Mouse (Mus musculus): ENCODE data around the gene Zg16. TPM values are rescaled to one million over a fixed set of nuclear protein-coding genes. Genes with fewer than 3 reads are reported as not detected.

The Zg16 gene
- polyA plus RNA-seq, 1 experiment from 2014 or later, result not detected

DNA sequence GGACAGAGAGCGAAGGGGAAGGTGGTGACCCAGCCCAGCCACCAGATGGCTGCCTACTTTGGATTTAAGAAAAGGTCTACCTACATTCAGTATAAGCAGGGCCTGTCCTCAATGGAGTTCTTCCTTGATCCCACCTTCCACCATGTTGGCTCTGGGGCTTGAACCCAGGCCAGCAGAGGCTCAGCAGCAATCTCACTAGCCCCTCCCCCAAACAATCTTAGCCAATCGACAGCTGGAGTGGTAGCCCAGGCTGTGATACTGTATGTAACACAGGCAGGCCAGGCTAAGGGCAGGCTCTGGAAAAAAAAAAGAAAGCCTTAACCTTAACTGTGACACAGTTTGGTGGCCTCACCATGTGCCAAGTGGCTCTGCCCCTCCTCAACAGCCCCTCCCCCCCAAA is 75.4 kb downstream of the Zg16 start:
- Histone ChIP-seq H3K27me3 (ENCODE audit: control insufficient read depth, insufficient read depth, low read length) (no peaks in the 10 kb centered on the region), H3K9me3 (ENCODE audit: control insufficient read depth, low read length) (no peaks in the 10 kb centered on the region), H3K4me2 (ENCODE audit: low read length) (no peak overlapping the region), H3K27ac (replicated peaks; ENCODE audit: low read depth, low read length) (no peak overlapping the region), H3K9ac (replicated peaks; ENCODE audit: low read length) (no peak overlapping the region), H3K4me1 (ENCODE audit: control insufficient read depth, insufficient read depth, low read length) (peaks cover 10% of the 10 kb centered on the region), H3K36me3 (ENCODE audit: control insufficient read depth, insufficient read depth, low read length) (peaks cover 27% of the 10 kb centered on the region), H3K4me3 (replicated peaks; ENCODE audit: low read depth, low read length) (no peak overlapping the region)
- 67% methylated on average over 2 of the region's 2 CpGs for WGBS
- DNase-seq (no peak), ATAC-seq (ENCODE audit: low FRiP score, low TSS enrichment) (no peak)

GRCm38 (mm10) chr7:127011051-127011450 is 76.1 kb downstream of the Zg16 start:
- ATAC-seq (ENCODE audit: low FRiP score, low TSS enrichment) (no peak), DNase-seq (no peak)
- Histone ChIP-seq H3K36me3 (ENCODE audit: control insufficient read depth, insufficient read depth, low read length) (peaks cover 27% of the 10 kb centered on the region), H3K27me3 (ENCODE audit: control insufficient read depth, insufficient read depth, low read length) (no peaks in the 10 kb centered on the region), H3K4me3 (replicated peaks; ENCODE audit: low read depth, low read length) (no peak overlapping the region), H3K9me3 (ENCODE audit: control insufficient read depth, low read length) (no peaks in the 10 kb centered on the region), H3K4me1 (ENCODE audit: control insufficient read depth, insufficient read depth, low read length) (peaks cover 10% of the 10 kb centered on the region), H3K4me2 (ENCODE audit: low read length) (no peak overlapping the region), H3K9ac (replicated peaks; ENCODE audit: low read length) (no peak overlapping the region), H3K27ac (replicated peaks; ENCODE audit: low read depth, low read length) (no peak overlapping the region)
- WGBS, result 92% methylated on average over 2 of the region's 2 CpGs

DNA sequence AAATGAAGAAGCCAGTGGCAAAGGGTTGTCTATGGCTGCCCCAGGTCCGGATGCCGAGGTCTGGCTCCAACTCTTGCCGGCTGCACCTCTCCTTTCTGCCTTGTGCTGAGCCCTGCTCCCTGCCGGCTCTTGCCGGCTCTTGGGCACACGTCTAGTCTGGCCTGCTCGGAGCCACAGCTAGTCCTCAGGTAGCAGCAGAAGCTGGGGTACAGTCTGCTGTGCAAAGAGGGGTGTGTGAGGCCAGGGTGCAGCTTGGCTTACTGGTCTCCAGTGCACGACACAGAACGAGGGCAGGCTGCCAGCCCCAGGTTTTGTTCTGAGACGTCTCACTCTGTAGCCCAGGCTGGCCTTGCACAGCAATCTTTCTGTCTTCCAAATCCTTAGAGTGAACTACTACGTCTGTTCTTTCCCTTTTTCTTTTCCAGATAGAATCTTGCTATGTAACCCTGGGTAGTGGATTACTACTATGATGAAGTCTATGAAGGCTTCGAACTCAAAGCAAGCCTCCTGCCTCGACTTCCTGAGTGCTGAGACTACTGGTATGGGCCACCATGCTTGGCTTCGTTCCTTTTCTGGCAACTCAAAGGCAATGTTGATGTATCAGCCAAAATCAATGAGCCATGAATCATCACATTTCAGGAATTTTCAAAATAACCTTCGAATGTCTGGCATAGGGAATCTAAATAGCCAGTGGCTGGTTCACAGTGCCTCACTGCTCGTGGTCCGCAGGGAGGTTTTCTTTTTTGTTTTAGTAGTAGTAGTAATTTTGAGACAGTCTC is 77.6 kb downstream of the Zg16 start:
- no peaks in the 10 kb centered on the region for H3K4me1 ChIP-seq (ENCODE audit: control insufficient read depth, insufficient read depth, low read length)
- H3K4me3 ChIP-seq (replicated peaks; ENCODE audit: low read depth, low read length), result no peak overlapping the region
- peaks cover 17% of the 10 kb centered on the region; the same call in 1 of the 2 replicates for H3K36me3 ChIP-seq (ENCODE audit: control insufficient read depth, insufficient read depth, low read length)
- H3K27ac ChIP-seq (replicated peaks; ENCODE audit: low read depth, low read length), result no peak overlapping the region
- DNase-seq, result no peak
- no peaks in the 10 kb centered on the region for H3K9me3 ChIP-seq (ENCODE audit: control insufficient read depth, low read length)
- WGBS, result 84% methylated on average over 17 of the region's 17 CpGs
- no peak overlapping the region for H3K9ac ChIP-seq (replicated peaks; ENCODE audit: low read length)
- no peak for ATAC-seq (ENCODE audit: low FRiP score, low TSS enrichment)
- H3K4me2 ChIP-seq (ENCODE audit: low read length), result no peak overlapping the region
- H3K27me3 ChIP-seq (ENCODE audit: control insufficient read depth, insufficient read depth, low read length), result no peaks in the 10 kb centered on the region

GRCm38 (mm10) chr7:127008239-127009019 is 78.7 kb downstream of the Zg16 start:
- ATAC-seq (ENCODE audit: low FRiP score, low TSS enrichment), result no peak; the same call in 1 of the 2 replicates

DNA sequence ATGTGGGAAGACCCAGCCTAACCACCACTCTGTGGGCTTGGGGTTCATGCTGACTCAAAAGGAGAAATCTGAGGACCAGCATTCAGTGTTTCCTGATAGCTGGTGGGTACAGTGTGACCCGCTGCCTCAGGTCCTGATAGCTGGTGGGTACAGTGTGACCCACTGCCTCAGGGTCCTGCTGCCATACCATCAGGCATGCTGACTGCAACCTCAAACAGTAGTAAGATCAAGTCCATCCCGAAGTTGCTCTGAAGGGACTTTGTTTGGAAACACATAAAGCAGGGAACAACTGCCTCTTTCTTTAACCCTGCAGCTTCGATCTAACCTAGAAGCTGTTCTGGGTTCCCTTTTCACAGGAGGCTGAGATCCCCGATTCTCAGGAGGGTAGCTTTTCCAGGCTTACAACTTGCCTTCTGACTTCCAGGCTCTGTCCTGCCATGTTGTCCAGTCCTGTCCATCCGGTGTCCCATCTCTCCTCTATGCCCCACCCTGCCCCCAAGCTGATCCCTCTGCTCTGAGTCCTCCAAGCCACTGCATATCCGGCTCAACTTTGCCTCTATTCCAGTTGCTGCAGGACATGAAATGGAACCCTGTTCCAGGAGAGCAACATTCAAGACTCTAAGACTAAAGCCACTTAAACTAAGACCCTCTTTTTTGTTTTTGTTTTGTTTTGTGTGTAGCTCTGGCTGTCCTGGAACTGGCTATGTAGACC is 79.7 kb downstream of the Zg16 start:
- 83% methylated on average over 6 of the region's 6 CpGs for WGBS
- no peak for DNase-seq

More at GRCm38 (mm10) chr7:127008239-127009019, 78.7 kb downstream of the Zg16 start:
- 61% methylated on average over 9 of the region's 9 CpGs for WGBS
- no peak overlapping the region for H3K4me3 ChIP-seq (replicated peaks; ENCODE audit: low read depth, low read length)
- no peaks in the 10 kb centered on the region for H3K4me1 ChIP-seq (ENCODE audit: control insufficient read depth, insufficient read depth, low read length)
- H3K9me3 ChIP-seq (ENCODE audit: control insufficient read depth, low read length), result no peaks in the 10 kb centered on the region
- no peak for DNase-seq
- no peak overlapping the region for H3K4me2 ChIP-seq (ENCODE audit: low read length)
- no peak overlapping the region; the same call in 1 of the 2 replicates for H3K27ac ChIP-seq (replicated peaks; ENCODE audit: low read depth, low read length)
- no peak overlapping the region for H3K9ac ChIP-seq (replicated peaks; ENCODE audit: low read length)
- no peaks in the 10 kb centered on the region for H3K27me3 ChIP-seq (ENCODE audit: control insufficient read depth, insufficient read depth, low read length)
- H3K36me3 ChIP-seq (ENCODE audit: control insufficient read depth, insufficient read depth, low read length), result peaks cover 6% of the 10 kb centered on the region; the same call in 1 of the 2 replicates

DNA sequence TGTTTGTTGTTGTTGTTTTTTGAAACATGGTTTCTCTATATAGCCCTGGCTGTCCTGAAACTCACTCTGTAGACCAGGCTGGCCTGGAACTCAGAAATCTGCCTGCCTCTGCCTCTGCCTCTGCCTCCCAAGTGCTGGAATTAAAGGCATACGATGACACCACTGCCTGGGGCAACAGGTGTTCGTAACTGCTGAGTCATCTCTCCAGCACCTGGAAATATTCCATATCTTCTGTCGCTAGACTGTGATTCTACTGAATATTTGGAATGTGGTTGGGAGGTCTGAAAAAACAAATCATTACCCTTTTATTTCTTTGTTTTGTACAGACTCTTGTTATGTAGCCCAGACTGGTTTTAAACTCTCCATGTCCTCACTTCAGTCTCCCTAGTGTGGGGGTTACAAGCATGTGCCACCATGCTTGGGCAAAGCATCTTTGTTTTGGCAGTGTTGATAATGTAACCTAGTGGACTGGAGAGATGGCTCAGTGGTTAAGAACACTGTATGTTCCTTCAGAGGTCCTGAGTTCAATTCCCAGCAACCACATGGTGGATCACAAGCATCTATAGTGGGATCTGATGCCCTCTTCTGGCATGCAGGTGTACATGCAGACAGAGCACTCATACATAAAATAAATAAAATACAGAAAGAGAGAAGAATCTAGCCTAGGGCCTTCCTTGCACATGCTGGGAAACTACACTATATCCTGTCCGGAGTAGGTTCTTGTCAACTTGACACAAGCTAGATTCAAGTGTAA is 82.8 kb downstream of the Zg16 start:
- Histone ChIP-seq H3K27me3 (ENCODE audit: control insufficient read depth, insufficient read depth, low read length) (no peaks in the 10 kb centered on the region), H3K4me2 (ENCODE audit: low read length) (no peak overlapping the region), H3K9me3 (ENCODE audit: control insufficient read depth, low read length) (no peaks in the 10 kb centered on the region), H3K4me1 (ENCODE audit: control insufficient read depth, insufficient read depth, low read length) (no peaks in the 10 kb centered on the region), H3K9ac (replicated peaks; ENCODE audit: low read length) (no peak overlapping the region), H3K4me3 (replicated peaks; ENCODE audit: low read depth, low read length) (no peak overlapping the region), H3K27ac (replicated peaks; ENCODE audit: low read depth, low read length) (no peak overlapping the region), H3K36me3 (ENCODE audit: control insufficient read depth, insufficient read depth, low read length) (no peaks in the 10 kb centered on the region)
- DNase-seq (no peak), ATAC-seq (ENCODE audit: low FRiP score, low TSS enrichment) (no peak)
- WGBS, result 91% methylated on average over 4 of the region's 4 CpGs

More for the DNA sequence above, 79.7 kb downstream of the Zg16 start:
- no peaks in the 10 kb centered on the region for H3K27me3 ChIP-seq (ENCODE audit: control insufficient read depth, insufficient read depth, low read length)
- H3K4me3 ChIP-seq (replicated peaks; ENCODE audit: low read depth, low read length), result no peak overlapping the region
- H3K36me3 ChIP-seq (ENCODE audit: control insufficient read depth, insufficient read depth, low read length), result peaks cover 2% of the 10 kb centered on the region; the same call in 1 of the 2 replicates
- no peak overlapping the region for H3K4me2 ChIP-seq (ENCODE audit: low read length)
- ATAC-seq (ENCODE audit: low FRiP score, low TSS enrichment), result no peak
- no peak overlapping the region for H3K9ac ChIP-seq (replicated peaks; ENCODE audit: low read length)
- H3K27ac ChIP-seq (replicated peaks; ENCODE audit: low read depth, low read length), result no peak overlapping the region
- H3K4me1 ChIP-seq (ENCODE audit: control insufficient read depth, insufficient read depth, low read length), result no peaks in the 10 kb centered on the region
- H3K9me3 ChIP-seq (ENCODE audit: control insufficient read depth, low read length), result no peaks in the 10 kb centered on the region

DNA sequence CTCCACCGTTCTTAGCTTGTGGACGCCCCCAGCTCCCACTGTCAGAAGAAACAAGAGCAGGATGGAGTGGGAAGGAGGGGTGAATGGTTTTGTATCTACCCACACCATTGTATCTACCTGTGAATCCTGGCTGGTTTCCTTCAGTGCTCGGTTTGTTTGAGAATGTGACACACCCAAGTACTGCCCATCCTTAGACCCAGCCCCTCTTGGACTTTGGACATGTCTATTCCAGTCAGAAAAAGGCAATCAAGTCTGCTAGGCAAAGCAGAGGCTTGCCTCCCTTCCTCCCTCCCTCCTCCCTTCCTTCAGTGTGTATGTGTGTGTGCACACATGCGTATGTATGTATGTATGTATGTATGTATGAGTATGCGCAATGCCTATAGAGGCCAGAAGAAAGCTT is 83.5 kb downstream of the Zg16 start:
- no peak overlapping the region for H3K4me2 ChIP-seq (ENCODE audit: low read length)
- ATAC-seq (ENCODE audit: low FRiP score, low TSS enrichment) (no peak), DNase-seq (no peak)
- H3K27me3 ChIP-seq (ENCODE audit: control insufficient read depth, insufficient read depth, low read length), result no peaks in the 10 kb centered on the region
- H3K9me3 ChIP-seq (ENCODE audit: control insufficient read depth, low read length), result no peaks in the 10 kb centered on the region
- no peak overlapping the region for H3K27ac ChIP-seq (replicated peaks; ENCODE audit: low read depth, low read length)
- H3K9ac ChIP-seq (replicated peaks; ENCODE audit: low read length), result no peak overlapping the region
- H3K4me1 ChIP-seq (ENCODE audit: control insufficient read depth, insufficient read depth, low read length), result no peaks in the 10 kb centered on the region
- no peaks in the 10 kb centered on the region for H3K36me3 ChIP-seq (ENCODE audit: control insufficient read depth, insufficient read depth, low read length)
- 93% methylated on average over 5 of the region's 5 CpGs for WGBS
- H3K4me3 ChIP-seq (replicated peaks; ENCODE audit: low read depth, low read length), result no peak overlapping the region

All from midbrain, embryonic 14.5 days (tissue).